28 mouse cellular contexts compared by ENCODE assay signal in the genomic region with DNA sequence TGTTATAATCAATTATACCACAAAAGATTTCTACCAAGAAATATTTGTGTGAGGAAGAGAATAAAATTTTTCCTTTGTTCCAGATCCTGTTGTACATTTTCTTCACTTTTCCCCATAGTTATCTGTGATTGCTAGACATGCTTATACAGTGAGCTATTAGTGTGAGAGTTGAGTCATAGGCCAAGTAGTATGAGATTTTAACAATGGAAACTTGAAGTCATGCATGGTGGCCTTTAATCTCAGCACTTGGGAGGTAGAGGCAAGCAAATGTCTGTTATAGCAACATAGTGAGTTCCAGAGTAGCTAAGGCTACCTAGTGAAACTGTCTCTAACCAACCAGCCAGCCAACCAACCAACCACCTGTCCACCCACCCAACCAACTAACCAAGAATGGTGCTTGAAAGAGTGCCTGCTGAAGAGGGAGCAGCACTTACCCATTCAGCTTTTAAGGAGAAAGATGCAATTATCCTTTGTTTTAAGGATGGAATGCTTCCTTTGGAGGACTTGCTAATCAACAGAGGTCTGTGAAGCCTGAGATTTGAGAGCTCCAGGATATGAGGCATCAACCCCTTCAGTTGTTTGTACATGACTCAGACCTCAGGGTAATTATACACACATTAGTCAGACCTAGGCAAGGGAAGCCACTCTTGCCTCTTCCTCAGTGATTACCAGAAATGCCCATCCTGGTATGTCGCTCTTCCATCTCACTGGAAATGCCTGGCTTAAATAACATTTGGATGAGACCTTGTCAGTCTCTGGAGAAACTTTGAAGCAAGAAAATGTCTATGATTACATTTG. TPM values are rescaled to one million over a fixed set of nuclear protein-coding genes. Genes with fewer than 3 reads are reported as not detected.
A peak's percentile ranks its signal among the peaks of the same experiment; 100 is the strongest.
DNase-seq lines count a peak whose midpoint lies in the region; ATAC-seq and TF ChIP-seq lines count a peak whose summit lies in the region.
"Had no signal": no experiment of that assay in that cellular context is flagged by ENCODE, and none has a peak within 500 bp of the region (broad histone marks: within the 10 kb centered on the region; RNA-seq: fewer than 3 reads in every experiment).

No protein-coding gene starts in this region.

- peak; percentile 81 for DNase-seq in 3T3-L1 (ENCODE audit: low read depth, low spot score)
- DNase-seq in brain, adult 2 months (ENCODE audit: low read depth, low spot score): peak; percentile 68
- DNase-seq in left cerebral cortex, postnatal 10 days (ENCODE audit: extremely low spot score in 1 of 2, low spot score in 2 of 2): no peak
- DNase-seq: adrenal gland, adult 8-10 months; cerebellum, adult 11 months; cerebellum, adult 9-10 months; gastrocnemius, postnatal 14 days; heart, postnatal 4 days; kidney, adult 8-10 months; kidney, postnatal 14 days; layer of hippocampus, adult 9-11 months; liver, embryonic 13.5 days; lung, adult 18-20 months; right cerebral cortex, postnatal 4 days had no signal

- TF ChIP-seq CTCF in C2C12 (IDR thresholded peaks at IDR 0.05; ENCODE audit: control insufficient read depth, insufficient read depth, insufficient read length): no peak
- TF ChIP-seq CTCF in small intestine, adult 2 months (IDR thresholded peaks at IDR 0.05; ENCODE audit: extremely low read depth, insufficient read length, insufficient replicate concordance, low read depth, low read length): no peak

- H3K9ac ChIP-seq in heart, embryonic 11.5 days (ENCODE audit: low read depth, low read length): no peak overlapping the region
- H3K9ac ChIP-seq: forebrain, embryonic 13.5 days; hindbrain, embryonic 13.5 days; limb, embryonic 15.5 days; liver, embryonic 13.5 days; neural tube, embryonic 12.5 days; stomach, embryonic 15.5 days had no signal

- H3K4me3 ChIP-seq in C2C12 (ENCODE audit: insufficient read depth, poor library complexity, severe bottlenecking): no peak overlapping the region
- no peak overlapping the region for H3K4me3 ChIP-seq in small intestine, adult 2 months (ENCODE audit: low read depth, low read length)
- H3K4me3 ChIP-seq in heart, embryonic 11.5 days (ENCODE audit: low read depth, low read length): no peak overlapping the region
- H3K4me3 ChIP-seq: forebrain, embryonic 13.5 days; heart, embryonic 10.5 days; hindbrain, embryonic 13.5 days; limb, embryonic 10.5 days; limb, embryonic 15.5 days; liver, embryonic 13.5 days; neural tube, embryonic 12.5 days; stomach, embryonic 15.5 days had no signal

- intact Hi-C loops in left cerebral cortex, postnatal 10 days (cut with DNase I): no loop called here

- ATAC-seq in heart, embryonic 11.5 days (replicated peaks; ENCODE audit: insufficient number of reproducible peaks, low FRiP score, low TSS enrichment): no peak
- ATAC-seq: CD4-positive, CD25-positive, alpha-beta regulatory T cell, adult 4 months; forebrain, embryonic 13.5 days; intestine, embryonic 16.5 days; lung, postnatal 0 days; midbrain, embryonic 16.5 days had no signal

- H3K79me2 ChIP-seq in C2C12 (ENCODE audit: control insufficient read depth, insufficient read depth): peaks cover 12% of the 10 kb centered on the region

- H3K4me1 ChIP-seq in small intestine, adult 2 months (ENCODE audit: control insufficient read depth, insufficient read depth, insufficient read length, low read length): no peaks in the 10 kb centered on the region
- no peaks in the 10 kb centered on the region for H3K4me1 ChIP-seq in heart, embryonic 11.5 days (ENCODE audit: control insufficient read depth, insufficient read depth, low read length)
- H3K4me1 ChIP-seq: forebrain, embryonic 13.5 days; hindbrain, embryonic 13.5 days; limb, embryonic 10.5 days; limb, embryonic 15.5 days; liver, embryonic 13.5 days; neural tube, embryonic 12.5 days; stomach, embryonic 15.5 days had no signal

- 91% methylated on average over 1 of the region's 1 CpGs for WGBS in small intestine, adult 2 months
- 87% methylated on average over 1 of the region's 1 CpGs for WGBS in heart, embryonic 11.5 days (ENCODE audit: insufficient replicate concordance)

- H3K79me3 ChIP-seq in C2C12 (ENCODE audit: low read depth): peaks cover 12% of the 10 kb centered on the region

- H3K27ac ChIP-seq in small intestine, adult 2 months (ENCODE audit: insufficient read depth, low read depth, low read length): peak overlapping the region; percentile 50
- no peak overlapping the region for H3K27ac ChIP-seq in heart, embryonic 11.5 days (ENCODE audit: low read depth, low read length)
- H3K27ac ChIP-seq: forebrain, embryonic 13.5 days; heart, embryonic 10.5 days; hindbrain, embryonic 13.5 days; limb, embryonic 10.5 days; limb, embryonic 15.5 days; liver, embryonic 13.5 days; neural tube, embryonic 12.5 days; stomach, embryonic 15.5 days had no signal

- H3ac ChIP-seq in C2C12 (ENCODE audit: control insufficient read depth, insufficient read length, low read depth): no peak overlapping the region

- H3K27me3 ChIP-seq in C2C12 (ENCODE audit: control insufficient read depth, insufficient read depth, insufficient read length): no peaks in the 10 kb centered on the region
- no peaks in the 10 kb centered on the region for H3K27me3 ChIP-seq in small intestine, adult 2 months (ENCODE audit: control insufficient read depth, insufficient read depth, low read length)
- H3K27me3 ChIP-seq in heart, embryonic 11.5 days (ENCODE audit: control insufficient read depth, insufficient read depth, low read length): no peaks in the 10 kb centered on the region
- H3K27me3 ChIP-seq: forebrain, embryonic 13.5 days; hindbrain, embryonic 13.5 days; limb, embryonic 15.5 days; liver, embryonic 13.5 days; neural tube, embryonic 12.5 days; stomach, embryonic 15.5 days had no signal

- no peak overlapping the region for H3K4me2 ChIP-seq in heart, embryonic 11.5 days
- H3K4me2 ChIP-seq: forebrain, embryonic 13.5 days; hindbrain, embryonic 13.5 days; limb, embryonic 15.5 days; liver, embryonic 13.5 days; neural tube, embryonic 12.5 days; stomach, embryonic 15.5 days had no signal

- H3K36me3 ChIP-seq in C2C12 (ENCODE audit: control insufficient read depth, insufficient read depth): peaks cover 54% of the 10 kb centered on the region
- H3K36me3 ChIP-seq in small intestine, adult 2 months (ENCODE audit: control insufficient read depth, insufficient read depth, low read length): peaks cover 68% of the 10 kb centered on the region
- H3K36me3 ChIP-seq in heart, embryonic 11.5 days (ENCODE audit: control insufficient read depth, insufficient read depth, low read length): peaks cover 7% of the 10 kb centered on the region; the same call in 1 of the 2 replicates

- H3K9me3 ChIP-seq in heart, embryonic 11.5 days (replicated peaks; ENCODE audit: control insufficient read depth, low read length): no peaks in the 10 kb centered on the region
- H3K9me3 ChIP-seq: forebrain, embryonic 13.5 days; heart, embryonic 10.5 days; hindbrain, embryonic 13.5 days; limb, embryonic 10.5 days; limb, embryonic 15.5 days; liver, embryonic 13.5 days; neural tube, embryonic 12.5 days; stomach, embryonic 15.5 days had no signal

- no peak for TF ChIP-seq POLR2A in small intestine, adult 2 months (IDR thresholded peaks at IDR 0.05; ENCODE audit: low read depth, low read length)

TF ChIP-seq in C2C12, 6 proteins besides CTCF, POLR2A, EP300 and RAD21:
- TF ChIP-seq FOSL1 (IDR thresholded peaks at IDR 0.05; ENCODE audit: insufficient read depth, low read length, poor library complexity, severe bottlenecking) (peak; percentile 89), MYOG (IDR thresholded peaks at IDR 0.05; ENCODE audit: control insufficient read depth, extremely low read depth, insufficient read length) (no peak), CEBPB (IDR thresholded peaks at IDR 0.05; ENCODE audit: low read depth) (no peak), USF1 (IDR thresholded peaks at IDR 0.05; ENCODE audit: low read depth) (no peak), MYOD1 (IDR thresholded peaks at IDR 0.05; ENCODE audit: control insufficient read depth, insufficient read length, low read depth) (peak; percentile 40), MAX (IDR thresholded peaks at IDR 0.05) (peak; percentile 80)

RNA-seq across cellular contexts. Expression of a gene that starts 52.0 kb away (rescaled TPM):
- 10.7 TPM for polyA plus RNA-seq in C2C12 (2012; fragmentation: generic; extraction: Trizol)
- polyA plus RNA-seq in small intestine, adult 2 months (2012; rRNA removed): 36.2 and 104 TPM in 2 replicates
- total RNA-seq in left cerebral cortex, postnatal 10 days (2021): 10 to 100 TPM; 49.3 to 49.4 TPM
- polyA plus RNA-seq in heart, embryonic 11.5 days (2014; fragmentation: Nextera tagmentation; extraction: Ambion mirVana): 7.6 and 7.9 TPM in 2 replicates

RNA-seq across cellular contexts. Expression of a gene that starts 52.1 kb away (rescaled TPM):
- polyA plus RNA-seq in C2C12 (2012; fragmentation: generic; extraction: Trizol): 5.5 TPM
- 2.1 and 5.5 TPM in 2 replicates for polyA plus RNA-seq in small intestine, adult 2 months (2012; rRNA removed)
- total RNA-seq in left cerebral cortex, postnatal 10 days (2021): 10 to 100 TPM in 1 of 2 experiments, 1 to 10 TPM in 1; 8.6 to 11.5 TPM
- 4.9 and 5.4 TPM in 2 replicates for polyA plus RNA-seq in heart, embryonic 11.5 days (2014; fragmentation: Nextera tagmentation; extraction: Ambion mirVana)

Comparison
In these comparisons a context has a peak if more than half of its experiments do, and no peak if none do; other contexts are left out.
1. DNase-seq: peak in 3T3-L1 (single experiment) and brain, adult 2 months (single experiment); none in left cerebral cortex, postnatal 10 days (0 of 2).